Mouse (Mus musculus) small intestine, adult 2 months (tissue): ENCODE measurements around the gene Mroh2a.

ENCODE experiments used
- CTCF ChIP-seq: fragments of 200-500 bp; IDR thresholded peaks from 2 replicates; pipeline ENCODE4 v1.5.1; 2012; ENCODE audit warnings: low read depth, mild to moderate bottlenecking, control low read depth, inconsistent platforms, low read length, moderate library complexity, mixed read lengths; ENCODE audit not compliant: insufficient replicate concordance, insufficient read length; ENCODE audit errors: extremely low read depth
- POLR2A ChIP-seq: fragments of 200-500 bp; IDR thresholded peaks from 2 replicates; pipeline ENCODE4 v1.6.1; 2012; ENCODE audit warnings: low read depth, mild to moderate bottlenecking, control low read depth, inconsistent platforms, low read length, moderate library complexity

DNA sequence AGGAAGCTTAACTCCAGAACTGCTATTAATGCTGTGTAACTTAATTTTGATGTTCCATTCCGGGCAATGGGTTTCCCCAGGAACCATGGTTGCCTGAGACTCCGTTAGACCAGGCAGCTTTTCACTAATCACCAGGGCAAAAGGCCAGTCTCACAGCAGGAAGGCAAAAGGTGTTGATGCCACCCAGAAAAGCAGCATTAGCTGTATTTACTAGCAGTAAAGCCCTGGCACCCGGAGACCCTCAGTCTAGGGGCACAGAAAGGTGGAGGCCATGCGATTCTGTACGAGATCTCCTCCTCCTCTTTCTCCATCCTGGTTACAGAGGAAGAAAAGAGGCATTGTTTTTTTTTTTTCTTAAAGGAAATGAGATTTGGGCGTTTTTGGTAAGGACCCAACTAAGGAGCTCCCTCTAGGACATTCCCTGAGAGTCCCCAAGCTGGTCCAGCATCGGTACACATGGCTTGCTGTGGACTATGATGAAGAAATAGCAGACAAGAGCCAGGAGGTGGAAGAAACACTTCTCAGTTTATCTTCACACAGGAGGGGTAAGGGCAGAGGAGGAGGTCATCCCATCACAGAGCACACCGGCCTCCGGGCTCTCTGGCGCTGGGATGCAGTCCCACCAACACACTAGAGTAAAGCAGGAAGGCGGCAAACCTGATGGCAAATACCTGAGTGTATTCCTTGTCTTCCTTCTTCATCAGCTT is 47.7 kb downstream of the Mroh2a start:
- TF ChIP-seq POLR2A (no peak), CTCF (no peak)
